Mouse (Mus musculus) spleen, postnatal 36 days (tissue): ENCODE measurements around the gene Dlg2.

Source experiments
- DNase-seq, 2 experiments: peaks; one replicate each; pipeline ENCODE4 v3.0.0; 2022; ENCODE audit warnings: low spot score in 2 of 2, mixed read lengths in 1 of 2

Gene Dlg2

DNA sequence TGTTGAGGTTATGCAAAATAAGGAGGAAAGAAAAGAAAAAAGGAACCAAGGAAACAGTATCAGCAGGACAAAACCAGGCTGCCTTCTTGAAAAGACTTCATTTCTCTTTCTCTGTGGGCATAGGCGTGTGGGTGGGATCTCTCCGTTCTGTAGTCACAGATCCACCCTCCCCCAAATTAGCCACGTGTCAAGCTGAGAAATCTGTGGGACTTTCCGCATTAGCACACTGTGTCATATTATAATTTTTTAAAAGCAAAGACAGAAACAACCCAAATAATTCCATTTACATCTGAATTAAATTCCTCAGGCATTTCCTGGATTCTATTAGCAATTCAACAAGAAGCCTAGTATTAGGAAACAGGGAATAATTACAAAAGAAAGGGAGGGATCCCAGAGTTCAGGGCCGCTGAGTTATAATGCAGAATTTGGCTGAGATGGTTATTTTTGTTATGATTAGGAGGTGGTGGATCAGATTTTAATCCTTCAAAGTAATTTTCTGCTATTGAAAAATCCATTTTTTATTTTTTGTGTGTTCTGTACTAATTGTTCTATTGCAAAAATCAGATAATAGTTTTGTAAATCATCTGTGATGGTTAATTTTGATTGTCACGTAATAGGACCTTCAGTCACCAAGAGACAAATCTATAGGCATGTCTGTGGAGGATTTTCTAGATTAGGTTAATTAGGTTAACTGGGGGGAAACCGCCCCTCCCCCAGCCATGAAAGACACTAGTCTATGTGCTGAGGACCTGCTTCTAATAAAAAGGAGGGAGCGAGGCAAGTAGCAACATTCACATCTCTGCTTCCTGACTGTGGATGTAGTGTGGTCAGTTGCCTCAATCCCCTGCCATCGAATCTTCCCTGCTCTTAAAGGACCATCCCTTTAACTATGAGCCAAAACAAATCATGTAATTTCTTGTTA lies 63.3 kb downstream of the Dlg2 start:
- no peak for DNase-seq

DNA sequence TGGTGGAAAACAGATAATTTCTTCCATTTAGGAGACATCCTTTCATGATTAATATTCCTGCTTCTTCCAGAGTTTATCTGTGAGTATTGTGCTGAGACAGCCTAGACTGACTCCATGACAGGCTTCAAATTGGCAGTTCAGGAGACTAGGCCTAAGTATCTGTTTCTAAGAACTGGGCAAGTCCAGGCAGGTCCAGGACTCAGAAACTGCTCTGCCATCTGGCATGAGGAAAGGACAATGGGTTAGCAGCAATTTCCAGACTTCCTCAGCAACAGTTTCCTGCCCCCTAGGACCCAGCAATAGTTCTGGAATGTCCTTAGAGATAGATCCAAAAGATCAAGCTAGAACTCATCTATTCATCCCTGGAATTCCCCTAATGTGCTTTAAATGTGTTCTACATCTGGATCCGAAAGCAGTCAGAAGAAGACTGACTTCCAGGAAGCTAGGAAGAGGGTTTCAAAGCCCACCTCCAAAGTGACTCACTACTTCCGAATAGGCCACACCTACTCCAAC lies 64.4 kb downstream of the Dlg2 start:
- no peak for DNase-seq

DNA sequence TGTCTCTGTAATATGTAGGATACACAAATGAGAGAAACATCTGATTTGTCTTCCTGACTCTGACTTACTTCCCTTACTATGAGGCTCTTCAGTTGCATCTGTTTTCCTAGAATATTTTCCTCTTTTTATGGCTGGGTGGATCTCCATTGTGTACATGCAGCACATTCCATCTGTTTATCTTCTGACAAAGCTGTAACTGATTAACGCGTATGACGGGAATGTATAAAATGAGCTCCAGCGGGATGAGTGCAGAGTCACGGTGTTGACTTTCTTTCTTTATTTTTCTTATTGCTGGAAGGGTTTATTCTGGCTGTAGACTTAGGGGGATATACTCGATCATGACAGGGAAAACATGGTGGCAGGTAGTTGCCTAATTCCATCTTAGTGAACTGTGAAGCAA lies 76.9 kb downstream of the Dlg2 start:
- DNase-seq, result no peak

DNA sequence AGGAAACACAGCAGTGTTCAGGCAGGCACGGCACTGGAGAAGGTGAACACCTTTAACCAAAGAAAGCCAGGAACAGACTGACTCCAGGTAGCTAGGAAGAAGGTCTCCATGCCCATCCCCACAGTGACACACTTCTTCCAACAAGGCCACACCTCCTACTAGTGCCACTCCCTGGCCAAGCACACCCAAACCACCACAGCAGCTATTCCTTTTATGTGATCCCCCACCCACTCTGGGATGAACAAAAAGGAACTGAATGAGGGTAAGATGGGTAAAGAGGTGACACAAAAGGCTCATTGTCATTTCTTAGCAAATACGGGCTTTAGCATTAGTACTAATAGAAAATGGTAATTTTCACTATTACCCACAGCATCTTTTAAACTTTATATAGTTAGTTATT lies 77.9 kb downstream of the Dlg2 start:
- DNase-seq, result no peak

DNA sequence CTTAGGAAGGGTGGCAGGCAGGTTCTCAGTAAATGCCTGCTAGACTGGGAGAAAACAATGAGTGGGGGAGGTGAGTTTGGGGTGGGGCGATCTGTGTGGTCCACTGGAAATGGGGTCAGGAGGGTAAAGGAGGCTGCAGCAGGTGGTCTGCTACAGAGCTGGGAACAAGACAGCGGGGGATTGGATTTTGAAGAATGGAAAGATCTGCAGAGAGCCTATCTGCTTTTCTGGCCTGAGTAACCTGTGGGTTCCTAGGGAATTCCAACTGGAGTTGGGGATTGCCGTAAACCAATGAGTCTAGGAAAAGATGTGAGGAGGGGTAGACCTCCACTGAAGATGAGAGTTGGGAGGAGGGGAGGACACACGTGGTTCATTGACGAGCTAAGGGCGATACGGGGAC lies 92.7 kb downstream of the Dlg2 start:
- no peak for DNase-seq

GRCm38 (mm10) chr7:90587795-90588194 lies 111.3 kb downstream of the Dlg2 start:
- DNase-seq, result no peak

DNA sequence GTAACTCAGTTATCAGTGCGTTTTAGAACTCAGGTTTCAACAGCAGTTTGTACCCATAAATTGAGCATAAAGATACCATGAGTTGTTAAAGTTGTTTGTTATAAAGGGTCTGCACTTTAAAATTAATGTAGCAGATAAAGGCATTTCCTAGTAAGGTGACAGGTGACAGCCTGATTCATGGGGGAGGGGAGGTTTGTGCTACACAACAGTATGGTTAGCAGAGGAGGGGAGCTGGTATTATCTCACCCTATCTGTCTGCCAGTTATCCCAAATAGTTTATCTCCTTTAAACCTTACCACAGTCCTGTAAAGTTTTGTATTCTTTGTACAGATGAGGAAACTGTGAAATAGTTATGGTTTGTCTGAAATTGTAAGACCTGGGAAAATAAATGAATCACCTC lies 111.8 kb downstream of the Dlg2 start:
- no peak for DNase-seq

DNA sequence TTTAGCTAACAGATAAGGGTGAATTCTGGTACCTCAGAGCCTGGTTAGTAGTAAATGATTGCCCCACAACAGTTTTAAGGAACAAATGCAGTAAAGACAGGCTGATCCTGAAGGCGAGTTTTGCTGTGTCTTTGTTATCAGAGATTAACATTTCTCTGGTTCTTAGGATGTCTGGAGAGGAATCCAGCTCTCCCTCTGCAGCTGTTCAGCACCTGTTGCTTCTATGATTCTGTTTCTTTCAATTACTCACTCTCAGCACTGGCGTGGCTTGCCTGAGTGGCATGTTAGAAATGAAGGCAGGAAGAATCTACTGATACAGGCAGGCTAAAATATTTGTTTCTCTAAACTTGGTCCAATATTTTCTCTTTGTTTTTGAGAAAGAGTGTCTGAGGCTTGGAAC lies 133.3 kb downstream of the Dlg2 start:
- no peak for DNase-seq

DNA sequence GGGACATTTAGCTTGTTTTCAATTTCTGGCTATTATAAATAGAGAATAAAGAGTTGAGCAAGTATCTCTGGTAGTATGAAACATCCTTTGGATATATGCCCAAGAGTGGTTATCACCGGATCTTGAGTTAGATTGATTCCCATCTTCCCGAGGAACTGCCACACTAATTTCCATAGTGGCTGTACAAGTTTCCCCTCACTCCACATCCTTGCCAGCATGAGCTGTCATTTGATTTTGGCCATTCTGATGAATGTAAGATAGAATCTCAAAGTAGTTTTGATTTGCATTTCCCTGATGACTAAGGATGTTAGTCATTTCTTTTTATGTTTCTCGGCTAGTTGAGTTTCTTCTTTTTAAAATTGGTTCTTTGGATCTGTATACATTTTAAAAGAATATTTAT lies 154.1 kb downstream of the Dlg2 start:
- DNase-seq, result no peak

GRCm38 (mm10) chr7:90649512-90649911 lies 173.0 kb downstream of the Dlg2 start:
- no peak for DNase-seq

GRCm38 (mm10) chr7:90651128-90651527 lies 174.7 kb downstream of the Dlg2 start:
- no peak for DNase-seq

DNA sequence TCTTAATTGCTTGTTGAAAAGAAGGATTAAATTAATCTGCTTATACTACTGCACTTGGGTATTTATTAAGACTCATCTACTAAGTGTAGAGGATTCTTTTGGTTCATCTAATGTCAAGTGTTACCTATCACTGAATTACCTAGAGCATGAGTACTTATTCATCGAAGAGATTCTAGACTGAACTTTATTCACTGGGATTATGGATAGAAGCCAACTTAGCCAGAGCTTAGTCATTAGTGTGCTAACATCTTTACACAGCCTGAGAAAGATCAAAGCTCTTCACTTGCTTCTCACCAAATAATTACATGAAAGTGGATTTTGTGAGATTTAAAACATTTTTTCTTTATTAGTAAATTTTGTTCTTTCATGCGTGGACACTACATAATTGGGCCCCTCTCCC lies 175.1 kb downstream of the Dlg2 start:
- DNase-seq, result no peak

DNA sequence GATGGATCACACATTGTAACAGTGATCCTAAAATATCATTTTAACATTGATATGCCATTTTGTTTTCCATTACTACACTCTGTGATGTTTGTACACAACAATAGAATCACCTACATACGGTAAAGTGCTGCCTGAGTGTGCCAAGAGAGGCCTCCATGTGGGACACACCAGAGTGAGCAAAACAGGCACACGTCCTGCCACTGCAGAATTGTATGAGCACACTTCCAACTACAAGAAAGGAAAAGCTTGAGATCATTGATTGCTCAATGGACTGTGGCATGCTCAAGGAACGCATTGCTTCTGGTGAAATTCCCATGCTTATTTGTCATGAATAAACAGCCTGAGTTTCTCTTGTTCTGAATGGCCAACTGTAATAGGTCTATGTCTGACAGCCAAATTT lies 182.1 kb downstream of the Dlg2 start:
- DNase-seq, result no peak

- no peak for DNase-seq
These were observed 217.6 kb downstream of the Dlg2 start for GRCm38 (mm10) chr7:90694050-90694449.

DNA sequence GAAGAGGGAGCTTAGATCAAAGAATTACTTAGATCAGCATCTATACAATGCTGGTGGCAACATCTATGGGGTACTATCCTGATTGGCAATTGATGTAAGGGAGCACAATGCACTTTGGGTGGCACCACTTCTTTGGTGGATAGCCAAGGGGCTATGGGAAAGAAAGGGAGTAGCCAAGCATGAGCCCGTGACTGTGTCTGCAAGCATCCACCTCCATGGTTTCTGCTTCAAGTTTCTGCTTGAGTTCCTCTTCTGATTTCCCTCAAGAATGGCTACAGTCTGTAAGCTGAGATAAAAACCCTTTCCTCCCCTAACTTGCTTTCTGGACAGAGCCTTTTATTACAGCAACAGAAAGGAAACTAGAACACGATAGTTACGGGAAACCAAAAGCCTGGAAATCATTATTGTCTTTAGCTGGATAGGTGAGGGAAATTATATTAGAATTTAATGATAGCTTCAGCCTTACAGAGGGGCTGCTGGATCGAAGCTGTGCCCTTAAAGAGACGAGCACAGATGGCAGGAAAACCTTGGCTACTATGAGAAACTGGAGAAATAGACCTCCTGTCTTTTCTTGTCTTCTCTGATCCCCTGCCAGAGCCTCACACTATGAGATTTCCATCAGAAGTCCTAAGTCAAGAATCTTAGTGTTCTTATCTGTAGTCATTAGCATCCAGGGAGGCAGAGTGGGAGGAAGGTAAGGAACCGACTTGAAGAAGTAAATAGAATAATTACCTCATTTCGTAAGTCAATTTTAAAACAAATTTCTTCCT lies 219.9 kb downstream of the Dlg2 start:
- no peak for DNase-seq

- no peak for DNase-seq
These were observed 226.8 kb downstream of the Dlg2 start for GRCm38 (mm10) chr7:90703163-90703852.

DNA sequence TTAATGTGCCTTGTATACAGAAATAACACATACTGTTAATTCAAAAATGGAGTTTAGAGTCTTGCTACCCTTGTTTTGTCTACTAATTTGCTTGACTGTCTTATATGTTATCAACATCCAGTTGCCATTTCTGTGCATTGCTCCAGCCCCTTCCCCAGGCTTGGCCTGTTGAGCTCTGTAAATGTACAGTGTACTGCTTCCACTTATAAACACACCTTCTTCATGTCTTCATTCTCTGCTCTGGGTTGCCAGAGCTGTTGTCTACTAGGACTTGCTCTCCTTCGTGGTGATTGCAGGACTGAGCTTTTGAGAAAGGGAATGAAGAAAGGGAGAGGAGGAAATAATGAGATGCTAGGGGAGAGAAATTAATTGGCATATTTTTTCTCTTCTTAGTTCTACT lies 227.5 kb downstream of the Dlg2 start:
- DNase-seq, result no peak

GRCm38 (mm10) chr7:90734086-90734485 lies 257.6 kb downstream of the Dlg2 start:
- no peak for DNase-seq

- DNase-seq, result no peak
These were observed 259.9 kb downstream of the Dlg2 start for GRCm38 (mm10) chr7:90736369-90736768.

GRCm38 (mm10) chr7:90748636-90749035 lies 272.2 kb downstream of the Dlg2 start:
- no peak for DNase-seq

GRCm38 (mm10) chr7:90787945-90788344 lies 311.5 kb downstream of the Dlg2 start:
- no peak for DNase-seq

- DNase-seq, result no peak
These were observed 315.1 kb downstream of the Dlg2 start for GRCm38 (mm10) chr7:90791522-90791921.
